Mouse (Mus musculus): ENCODE measurements at regions not wholly inside any gene's neighbourhood (a gene's known extent, or its start where the extent isn't known, plus 50 kb on each side); places are given as distances from the start of the nearest gene placed in this dataset.
A peak's percentile ranks its signal among the peaks of the same experiment; 100 is the strongest.

DNA sequence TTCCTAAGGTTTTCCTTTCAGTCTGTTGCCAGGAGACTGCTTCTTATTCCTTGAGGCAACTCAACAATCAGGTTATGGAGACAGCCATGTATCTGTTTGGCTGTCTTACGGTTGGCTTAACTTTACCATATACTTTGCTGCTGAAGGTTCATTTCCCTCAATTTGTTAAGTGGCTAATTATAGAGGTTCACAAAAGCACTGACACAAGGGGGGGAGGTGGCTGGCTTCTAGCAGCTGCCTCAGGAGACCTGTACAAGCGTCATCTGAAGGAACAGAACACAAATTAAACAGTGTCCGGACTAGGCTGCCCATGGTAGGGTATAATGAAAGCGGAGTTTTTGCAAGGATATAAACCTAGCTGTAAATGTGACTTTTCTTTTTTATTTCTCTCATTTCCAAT is 305.0 kb upstream of the Rnf219 start:
- no peak for DNase-seq (ENCODE audit: low spot score)

DNA sequence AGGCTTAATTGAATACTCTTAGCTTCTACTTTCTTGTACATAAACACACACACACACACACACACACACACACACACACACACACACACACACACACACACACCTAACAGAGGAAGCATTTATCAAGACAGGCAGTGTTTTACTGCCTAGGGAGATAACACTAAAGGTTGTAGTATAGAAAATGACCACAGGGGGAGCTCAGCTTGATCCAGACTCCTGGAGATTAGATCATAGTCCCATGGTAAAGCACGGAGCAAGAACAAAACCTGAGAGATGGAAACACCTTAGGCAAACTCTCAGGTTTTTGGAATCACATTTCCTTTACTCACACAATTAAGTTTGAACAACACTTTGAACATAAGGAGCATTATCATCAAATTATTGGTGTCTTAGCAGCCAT is 302.5 kb upstream of the Rnf219 start:
- no peak for DNase-seq (ENCODE audit: low spot score)

DNA sequence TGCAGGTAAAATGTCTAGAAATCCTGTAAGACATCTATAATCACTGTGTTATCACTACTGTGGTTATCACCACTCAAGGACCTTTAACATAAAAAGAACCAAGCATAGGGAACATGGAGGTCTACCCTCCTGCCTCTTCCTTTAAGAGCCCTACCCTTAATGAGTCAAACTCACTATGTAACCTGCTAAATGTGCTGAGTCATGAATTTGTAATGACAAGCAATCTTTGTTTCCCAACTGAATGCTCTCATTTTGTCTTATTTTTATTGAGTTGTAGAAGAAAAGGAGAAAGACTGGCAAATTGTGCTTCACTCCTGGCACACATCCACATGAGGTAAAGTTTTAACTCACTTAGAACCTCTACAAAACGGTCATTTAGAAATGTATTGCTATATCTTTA is 301.8 kb upstream of the Rnf219 start:
- DNase-seq (ENCODE audit: low spot score) = no peak

DNA sequence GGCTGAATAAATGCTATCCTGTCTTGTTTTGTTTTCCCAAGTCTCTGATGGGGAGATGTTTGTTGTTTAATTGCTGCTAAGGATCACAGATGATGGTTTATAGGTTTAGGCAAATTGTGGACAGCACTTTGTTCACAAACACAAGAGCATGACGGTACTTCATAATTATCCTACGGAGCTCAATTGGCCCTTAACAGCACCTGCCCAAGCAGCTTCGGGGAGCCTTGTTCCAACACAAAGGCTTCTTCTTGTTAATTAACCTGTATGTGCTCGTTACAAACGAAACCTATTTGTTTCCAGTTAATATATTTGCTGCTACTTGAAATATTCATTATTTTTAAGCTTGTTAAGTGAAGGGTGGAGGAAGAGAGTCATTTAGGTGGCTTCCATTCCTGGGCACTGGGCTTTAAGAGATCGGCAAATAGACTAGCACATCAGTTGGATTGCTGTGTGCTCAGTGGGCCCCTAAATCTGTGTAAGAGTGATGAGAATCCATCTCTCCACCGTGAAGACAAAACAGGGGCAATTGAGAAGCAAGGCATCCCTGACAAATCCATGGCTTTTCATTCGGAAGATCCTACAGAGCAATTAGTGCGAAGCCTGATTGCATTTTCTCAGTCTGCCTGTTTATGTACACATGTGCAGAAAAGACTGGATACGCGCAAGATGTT is 299.6 kb upstream of the Rnf219 start:
- DNase-seq (ENCODE audit: low spot score) = no peak

DNA sequence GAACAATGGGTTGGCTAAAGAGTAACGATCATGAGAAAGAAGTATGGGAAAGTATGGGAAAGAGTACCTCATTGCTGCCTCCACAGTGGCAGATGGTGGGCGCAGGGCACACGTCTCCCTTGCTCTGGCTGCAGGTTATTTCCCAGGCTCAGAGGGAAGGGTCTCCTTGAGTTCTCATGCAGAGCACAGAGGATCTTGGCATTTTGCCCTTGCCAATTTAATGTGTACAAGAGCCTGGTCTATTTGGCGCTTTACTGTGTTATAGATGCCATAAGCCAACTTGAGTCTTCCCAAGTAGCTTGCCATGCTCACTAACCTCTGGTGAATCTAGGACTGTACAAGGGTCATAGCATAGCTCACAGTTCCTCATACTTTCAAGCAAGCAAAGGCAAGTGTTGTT is 296.7 kb upstream of the Rnf219 start:
- no peak for DNase-seq (ENCODE audit: low spot score)

DNA sequence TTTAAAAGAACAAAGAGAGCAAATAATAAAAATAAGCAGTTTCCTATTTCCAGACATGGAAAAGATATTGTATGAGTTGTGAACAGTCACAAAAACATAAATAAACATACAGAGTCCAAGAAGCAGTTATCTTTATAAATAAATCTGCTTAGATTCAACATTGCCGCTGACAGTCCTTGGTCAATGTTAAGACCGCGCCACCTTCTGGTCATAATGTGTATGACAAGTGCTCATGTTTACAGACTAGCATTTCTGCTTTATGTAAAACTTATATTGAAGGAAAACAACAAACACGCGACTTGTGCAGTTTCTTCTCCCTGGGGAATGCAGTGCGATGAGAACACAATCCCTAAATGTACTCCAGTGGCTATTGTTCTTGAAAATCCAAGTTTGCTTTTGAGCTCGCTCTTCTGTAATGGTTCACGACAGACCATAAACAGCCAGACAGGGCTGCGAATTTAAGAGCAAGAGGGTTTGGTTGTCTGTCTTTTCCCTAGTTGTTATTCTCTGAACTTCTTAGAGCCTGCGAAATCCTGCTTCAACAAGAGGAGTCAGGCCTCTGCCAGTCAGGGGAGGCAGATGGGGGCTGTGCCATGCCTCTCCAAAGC is 291.6 kb upstream of the Rnf219 start:
- DNase-seq (ENCODE audit: low spot score) = peak; percentile 6

DNA sequence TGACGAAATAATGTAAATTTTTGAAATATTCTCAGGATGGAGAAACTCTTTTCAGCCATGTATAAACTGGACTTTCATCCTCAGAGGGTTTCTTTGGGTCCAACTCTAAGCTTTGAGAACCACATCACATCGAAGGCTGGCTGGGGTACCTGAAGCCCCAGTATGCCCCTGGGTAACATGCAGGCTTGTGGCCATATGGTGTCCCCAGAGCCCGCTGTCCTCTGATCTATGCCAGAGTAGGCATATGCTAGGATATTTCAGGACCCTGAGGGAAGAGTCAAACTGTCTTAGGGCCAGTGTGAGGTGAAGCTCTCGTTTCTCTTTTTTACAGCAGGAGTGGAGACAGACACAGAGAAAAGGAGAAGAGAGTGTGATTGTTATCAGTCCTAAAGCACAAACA is 289.6 kb upstream of the Rnf219 start:
- DNase-seq (ENCODE audit: low spot score) = no peak

DNA sequence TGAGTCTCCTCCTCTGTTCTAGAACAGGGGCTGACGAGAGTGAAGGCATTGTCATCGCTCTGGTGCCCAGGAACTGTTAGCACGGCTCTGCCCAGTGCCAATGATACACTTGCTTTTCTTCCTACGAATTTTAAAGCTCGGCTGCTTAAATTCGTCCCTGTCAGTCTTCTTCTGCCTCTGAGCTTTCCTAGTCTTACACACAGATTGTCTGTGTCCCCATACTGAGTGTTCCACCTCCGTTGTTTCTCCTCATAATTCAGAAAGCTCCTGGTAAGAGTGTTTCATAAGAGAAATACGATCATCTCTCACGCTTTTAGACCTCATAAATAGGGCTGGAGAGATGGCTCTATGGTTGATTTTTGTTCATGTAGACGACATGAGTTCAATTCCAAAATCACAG is 282.9 kb upstream of the Rnf219 start:
- DNase-seq (ENCODE audit: low spot score) = no peak

DNA sequence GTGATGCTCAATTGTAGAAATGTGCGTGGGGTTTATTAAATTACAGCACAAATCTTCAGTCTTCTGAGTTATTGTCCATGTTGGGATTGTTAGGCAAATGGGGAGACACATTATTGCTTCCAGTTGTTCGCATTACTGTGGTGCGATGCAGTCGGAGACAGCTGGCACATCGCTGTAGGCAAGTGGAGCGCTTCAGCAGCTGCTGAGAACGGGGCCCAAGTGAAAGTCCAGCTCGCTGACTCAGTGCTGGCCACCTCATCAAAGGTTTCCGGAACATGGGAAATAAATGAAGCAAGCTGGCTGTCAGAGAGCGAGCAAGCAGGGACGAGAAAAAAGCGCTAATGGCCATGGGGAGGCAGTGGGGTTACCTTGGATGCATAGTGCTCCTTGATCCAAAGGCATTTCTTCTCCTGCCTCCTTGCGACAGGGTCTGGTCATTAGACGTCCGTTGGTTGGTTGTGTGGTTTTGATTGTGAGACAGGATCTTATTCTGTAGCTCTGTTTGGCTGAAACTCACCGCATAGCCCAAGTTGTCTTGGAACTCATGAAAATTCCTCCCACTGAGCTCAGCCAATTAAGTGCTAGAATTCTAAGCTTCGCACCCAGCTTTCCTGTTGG is 274.0 kb upstream of the Rnf219 start:
- DNase-seq (ENCODE audit: low spot score) = no peak

DNA sequence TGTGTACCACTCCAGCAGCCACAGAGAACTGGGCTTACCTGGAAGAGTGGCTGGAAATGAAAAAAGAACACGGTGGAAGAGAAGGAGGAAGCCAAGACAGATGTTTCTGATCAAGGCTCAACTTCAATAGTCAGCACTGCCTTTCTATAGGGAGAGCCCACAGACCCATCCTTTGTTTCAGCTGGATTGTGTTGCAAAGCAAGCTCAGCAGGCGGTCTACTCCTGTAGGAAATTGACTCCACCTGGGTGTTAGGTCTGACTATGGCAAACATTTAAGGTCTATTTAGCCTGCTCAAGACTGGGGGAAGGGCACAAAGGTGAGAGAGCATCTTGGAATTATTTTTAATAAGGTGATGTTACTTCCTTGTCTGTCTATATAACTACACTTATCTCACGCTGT is 266.9 kb upstream of the Rnf219 start:
- no peak for DNase-seq (ENCODE audit: low spot score)

DNA sequence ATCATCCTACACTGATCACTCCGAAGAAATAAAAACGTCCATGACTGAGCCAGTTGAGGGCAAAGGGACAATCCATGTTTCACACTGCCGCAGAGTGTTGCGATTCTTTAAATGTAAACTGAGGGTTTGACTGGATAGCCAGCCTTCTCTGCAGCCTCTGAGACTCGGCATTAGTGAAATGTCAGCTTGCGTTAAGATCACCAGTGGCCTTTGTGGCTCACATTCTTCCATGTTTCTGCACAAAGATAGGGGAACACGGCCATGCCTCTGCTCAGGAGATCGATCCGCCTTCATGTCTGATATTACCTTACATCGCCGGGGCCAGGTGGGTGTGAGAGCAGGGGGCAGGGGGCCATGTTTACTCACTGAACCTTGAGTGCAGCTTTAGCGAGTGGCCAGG is 262.6 kb upstream of the Rnf219 start:
- DNase-seq (ENCODE audit: low spot score) = no peak

DNA sequence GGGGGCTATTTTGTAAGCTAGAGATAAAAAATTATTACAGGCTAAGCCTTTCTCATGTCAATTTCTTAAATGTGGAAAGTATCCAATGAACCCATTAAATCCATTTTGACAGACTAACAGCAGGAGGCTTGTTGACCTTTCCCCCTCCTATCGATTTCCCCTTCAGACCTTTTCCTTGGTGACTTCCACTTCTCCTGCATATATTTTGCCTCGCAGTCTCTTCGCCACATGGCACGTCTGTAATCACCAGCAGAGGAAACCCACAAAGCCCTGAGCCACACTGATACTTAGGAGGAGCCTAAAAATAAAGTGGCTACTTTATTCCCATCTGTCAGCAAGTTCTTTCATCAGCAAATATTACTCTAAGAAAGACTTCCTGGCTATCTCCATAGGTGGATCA is 247.5 kb upstream of the Rnf219 start:
- DNase-seq (ENCODE audit: low spot score) = no peak

DNA sequence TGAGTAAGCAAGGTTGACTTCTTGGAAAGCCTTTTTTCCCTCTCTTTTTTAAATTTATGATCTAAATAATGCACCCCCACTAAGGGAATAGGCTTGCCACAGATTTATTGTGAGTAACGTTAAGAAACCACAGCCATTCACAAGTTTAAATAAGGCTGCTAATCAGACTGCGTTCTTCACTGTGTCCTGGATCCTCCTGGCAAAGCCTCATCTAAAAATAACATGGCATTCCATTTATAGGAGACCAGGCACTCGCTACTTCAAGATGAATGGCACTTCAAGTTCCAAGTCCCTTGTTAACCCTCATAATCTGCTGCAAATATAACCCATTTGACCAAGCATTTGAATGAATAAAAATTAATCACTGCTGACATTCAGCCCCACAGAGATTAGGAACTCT is 211.8 kb upstream of the Rnf219 start:
- DNase-seq (ENCODE audit: low spot score) = no peak

DNA sequence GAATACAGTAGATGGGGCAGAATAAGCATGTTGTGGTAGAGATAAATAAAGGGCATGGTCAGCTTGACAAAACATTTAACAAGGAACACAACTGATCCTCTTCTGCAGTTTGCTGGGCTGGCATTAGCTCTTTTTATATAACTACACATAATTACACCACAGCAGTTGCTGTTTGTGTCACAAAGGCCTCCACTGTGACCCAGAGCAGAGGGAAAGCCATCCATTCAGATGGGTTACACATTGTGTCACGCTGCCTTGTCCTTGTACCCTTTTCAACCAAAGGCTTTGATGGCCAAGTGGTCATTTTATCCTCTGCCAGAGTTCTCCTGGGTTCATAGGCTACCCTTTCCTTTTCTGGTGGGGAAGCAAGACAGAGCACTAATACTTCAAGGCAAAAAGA is 209.6 kb upstream of the Rnf219 start:
- DNase-seq (ENCODE audit: low spot score) = no peak

DNA sequence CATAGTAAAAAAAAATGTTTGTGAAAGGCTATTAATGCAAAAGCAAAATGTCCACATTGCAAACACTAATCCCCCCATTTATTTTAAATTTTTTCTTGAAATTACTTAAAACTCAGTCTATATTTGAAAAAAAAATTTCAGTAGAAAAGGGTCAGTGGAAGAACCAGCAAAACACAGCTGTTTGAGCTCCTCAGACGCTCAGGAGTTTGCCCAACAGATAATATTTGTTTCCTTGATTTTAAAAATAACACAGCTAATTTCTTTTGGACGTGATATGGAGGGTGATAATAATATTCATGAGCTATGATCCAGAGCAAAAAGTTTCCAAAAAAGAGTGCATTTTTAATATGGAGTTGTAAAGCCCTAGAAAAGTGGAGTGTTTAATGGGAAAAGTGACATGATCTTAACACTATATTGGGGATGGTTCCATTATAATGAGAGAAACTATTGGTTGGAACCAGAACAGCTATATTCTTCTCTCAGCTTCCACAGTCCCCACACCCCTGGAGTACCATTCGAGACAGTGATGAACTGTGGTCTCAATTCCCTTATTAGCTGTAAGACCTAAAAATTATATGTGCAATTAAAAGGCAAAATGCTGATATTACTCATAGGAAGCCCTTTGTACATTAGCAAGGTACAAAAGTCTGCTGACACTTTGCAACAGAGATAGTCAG is 209.0 kb upstream of the Rnf219 start:
- DNase-seq (ENCODE audit: low spot score) = no peak

DNA sequence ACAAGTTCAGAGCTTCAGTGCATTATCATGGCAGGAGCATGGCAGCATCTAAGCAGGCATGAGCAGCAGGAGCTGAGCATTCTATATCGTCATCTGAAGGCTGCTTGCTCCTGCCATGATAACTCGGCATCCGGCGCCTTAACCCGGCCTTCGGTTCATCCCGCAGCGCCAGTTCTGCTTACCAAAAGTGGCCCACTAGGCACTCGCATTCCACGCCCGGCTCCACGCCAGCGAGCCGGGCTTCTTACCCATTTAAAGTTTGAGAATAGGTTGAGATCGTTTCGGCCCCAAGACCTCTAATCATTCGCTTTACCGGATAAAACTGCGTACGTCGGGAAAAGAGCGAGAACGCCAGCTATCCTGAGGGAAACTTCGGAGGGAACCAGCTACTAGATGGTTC is 193.2 kb upstream of the Rnf219 start:
- DNase-seq (ENCODE audit: low spot score) = peak; percentile 82

DNA sequence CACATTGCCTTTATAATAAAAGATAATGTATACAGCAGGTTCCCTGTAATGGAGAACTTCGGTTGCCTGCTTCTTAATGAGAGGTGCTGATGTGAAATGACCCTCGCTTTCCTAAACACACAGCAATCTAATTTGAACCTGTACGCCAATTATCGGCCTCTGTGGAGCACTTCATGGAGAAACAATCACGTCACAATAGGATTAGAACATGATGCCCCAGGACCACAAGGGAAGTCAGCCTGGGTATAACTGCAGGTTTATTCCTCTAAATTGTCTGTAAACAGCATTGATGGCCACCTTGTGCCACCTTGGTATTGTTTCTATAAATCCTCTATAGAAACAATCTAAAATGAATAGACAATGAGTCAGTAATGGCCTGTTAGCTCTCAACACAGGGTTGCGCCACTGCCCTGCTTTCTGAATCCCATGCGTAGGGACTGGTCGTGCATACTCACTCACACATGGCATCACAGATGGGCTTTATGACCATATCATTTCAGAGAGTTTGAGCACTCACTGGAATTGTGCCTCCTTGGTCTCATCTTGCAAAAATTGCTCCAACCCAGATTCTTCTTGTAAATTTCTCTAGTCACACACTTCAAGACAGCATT is 179.9 kb upstream of the Rnf219 start:
- no peak for DNase-seq (ENCODE audit: low spot score)

DNA sequence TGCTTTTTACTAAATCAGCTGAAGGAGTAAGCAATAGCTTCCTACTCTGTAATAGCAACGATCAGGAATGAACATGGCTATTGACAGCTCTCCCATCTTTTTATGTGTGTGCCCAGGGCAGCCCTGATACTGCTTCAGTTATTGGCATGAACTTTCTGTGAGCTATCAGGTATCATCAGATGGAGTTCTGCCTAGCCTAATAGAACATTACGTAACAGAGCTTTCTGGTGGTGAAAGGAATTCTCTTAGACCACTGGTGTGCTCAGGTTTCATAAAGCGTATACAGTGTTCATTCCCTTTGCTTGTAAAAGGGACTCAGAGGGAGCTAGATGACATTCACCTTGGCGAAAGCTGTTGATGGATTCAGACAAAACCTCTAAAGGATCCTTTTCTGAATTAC is 176.5 kb upstream of the Rnf219 start:
- no peak for DNase-seq (ENCODE audit: low spot score)

DNA sequence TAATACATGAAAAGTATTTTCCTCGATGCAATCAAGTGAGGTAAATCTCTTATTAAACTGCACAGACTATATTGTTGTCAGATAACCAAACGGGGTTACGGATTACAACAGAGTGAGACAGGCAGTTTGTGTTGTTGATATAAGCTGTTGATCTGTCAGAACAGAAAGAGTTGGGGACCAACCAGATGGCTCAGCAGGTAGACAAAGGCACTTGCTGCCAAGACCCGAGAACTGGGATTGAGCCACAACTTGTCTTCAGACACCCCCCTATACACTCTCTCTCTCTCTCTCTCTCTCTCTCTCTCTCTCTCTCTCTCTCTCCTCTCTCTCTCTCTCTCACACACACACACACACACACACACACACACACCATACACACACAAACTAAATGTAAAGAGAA is 172.7 kb upstream of the Rnf219 start:
- no peak for DNase-seq (ENCODE audit: low spot score)

DNA sequence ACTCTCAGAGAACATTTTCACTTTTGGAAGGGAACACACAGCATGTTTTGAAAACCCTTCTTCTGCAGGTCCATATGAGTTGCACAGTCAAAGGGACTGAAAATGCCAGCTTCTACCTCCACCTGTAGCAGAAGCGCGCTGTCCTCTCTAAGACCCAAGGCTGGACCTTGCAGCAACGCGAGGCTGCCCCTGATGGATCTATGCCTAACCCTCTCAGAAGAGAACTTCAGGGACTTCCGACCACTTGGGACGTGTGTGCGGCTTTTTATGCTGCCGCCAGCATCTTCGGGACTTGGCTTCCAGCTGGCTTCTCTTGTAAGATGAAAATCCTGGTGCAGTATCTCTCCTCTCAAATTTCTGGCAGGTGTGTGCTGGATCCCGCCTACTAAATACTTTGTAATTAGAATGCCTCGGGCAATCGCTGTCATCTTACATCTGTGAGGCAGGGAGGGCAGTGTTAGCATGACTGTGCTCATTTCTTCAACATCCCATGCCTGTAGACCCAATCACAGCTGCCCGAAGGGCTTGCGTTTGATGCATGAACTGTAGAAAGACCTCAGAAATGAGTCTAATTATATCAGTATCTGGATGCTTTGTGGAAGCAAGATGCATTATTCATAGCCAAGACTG is 171.8 kb upstream of the Rnf219 start:
- no peak for DNase-seq (ENCODE audit: low spot score)

DNA sequence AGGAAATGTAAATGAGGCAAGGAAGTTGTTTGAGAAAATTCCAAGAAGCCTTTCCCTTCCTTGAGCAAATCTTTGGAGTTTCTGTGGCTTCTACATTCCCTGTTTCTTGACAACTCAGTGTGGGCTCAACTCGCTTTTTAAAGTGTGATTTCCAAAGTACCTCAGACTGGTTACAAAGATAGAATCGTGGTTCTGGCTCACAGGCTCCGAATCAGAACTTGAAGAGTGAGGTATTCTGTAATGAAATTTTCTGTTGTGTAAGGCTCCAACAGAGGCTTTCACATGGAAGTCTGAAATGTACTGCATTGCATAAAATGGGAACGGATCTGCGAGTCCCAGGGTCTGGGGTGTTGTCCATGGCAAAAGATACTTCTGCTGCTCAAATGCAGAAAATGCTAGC is 170.2 kb upstream of the Rnf219 start:
- no peak for DNase-seq (ENCODE audit: low spot score)

DNA sequence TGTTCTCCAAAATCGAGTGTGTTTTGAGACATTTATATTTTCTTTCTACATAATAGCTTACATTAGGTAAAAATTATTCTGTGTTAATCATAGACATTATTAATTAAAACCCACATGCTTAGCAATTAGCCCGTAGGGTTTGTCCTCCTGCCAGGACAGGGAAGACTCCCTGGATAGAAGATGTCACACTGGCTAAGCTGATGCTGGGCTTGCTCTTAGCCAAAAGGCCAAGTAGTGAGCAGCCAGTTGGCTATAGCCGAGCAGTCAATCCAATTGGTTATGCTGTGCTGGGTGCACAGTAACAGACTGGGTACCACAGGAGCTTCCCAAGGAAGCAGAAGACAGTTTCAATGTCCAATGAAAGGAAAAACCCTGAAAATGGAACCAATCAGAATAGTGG is 166.0 kb upstream of the Rnf219 start:
- DNase-seq (ENCODE audit: low spot score) = no peak

DNA sequence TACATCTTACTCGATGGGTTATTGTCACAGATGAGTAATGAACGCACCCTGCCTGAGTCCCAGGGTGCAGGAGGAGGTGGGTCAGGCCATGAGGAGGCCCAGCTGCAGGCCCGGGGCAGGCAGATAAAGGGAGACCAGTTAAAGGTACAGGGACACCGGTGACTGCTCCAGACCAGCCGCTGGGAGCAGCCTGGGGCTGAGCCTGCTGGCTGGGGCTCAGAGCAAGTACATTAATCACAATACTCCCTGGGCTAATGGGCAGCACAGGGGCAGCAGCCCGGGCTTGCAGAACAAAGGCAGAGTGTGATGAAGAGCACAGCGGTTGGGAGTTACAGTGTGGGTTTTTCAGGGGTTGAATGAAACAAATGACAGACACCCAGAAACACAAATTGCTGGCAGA is 154.4 kb upstream of the Rnf219 start:
- no peak for DNase-seq (ENCODE audit: low spot score)
